Mouse (Mus musculus): ENCODE measurements at regions not wholly inside any gene's neighbourhood (a gene's known extent, or its start where the extent isn't known, plus 50 kb on each side); places are given as distances from the start of the nearest gene placed in this dataset.
"Not testable (repeated sequence)": the region's sequence is repeated elsewhere in the genome, so short reads cannot be mapped to it uniquely, and the experiment has no call there.

DNA sequence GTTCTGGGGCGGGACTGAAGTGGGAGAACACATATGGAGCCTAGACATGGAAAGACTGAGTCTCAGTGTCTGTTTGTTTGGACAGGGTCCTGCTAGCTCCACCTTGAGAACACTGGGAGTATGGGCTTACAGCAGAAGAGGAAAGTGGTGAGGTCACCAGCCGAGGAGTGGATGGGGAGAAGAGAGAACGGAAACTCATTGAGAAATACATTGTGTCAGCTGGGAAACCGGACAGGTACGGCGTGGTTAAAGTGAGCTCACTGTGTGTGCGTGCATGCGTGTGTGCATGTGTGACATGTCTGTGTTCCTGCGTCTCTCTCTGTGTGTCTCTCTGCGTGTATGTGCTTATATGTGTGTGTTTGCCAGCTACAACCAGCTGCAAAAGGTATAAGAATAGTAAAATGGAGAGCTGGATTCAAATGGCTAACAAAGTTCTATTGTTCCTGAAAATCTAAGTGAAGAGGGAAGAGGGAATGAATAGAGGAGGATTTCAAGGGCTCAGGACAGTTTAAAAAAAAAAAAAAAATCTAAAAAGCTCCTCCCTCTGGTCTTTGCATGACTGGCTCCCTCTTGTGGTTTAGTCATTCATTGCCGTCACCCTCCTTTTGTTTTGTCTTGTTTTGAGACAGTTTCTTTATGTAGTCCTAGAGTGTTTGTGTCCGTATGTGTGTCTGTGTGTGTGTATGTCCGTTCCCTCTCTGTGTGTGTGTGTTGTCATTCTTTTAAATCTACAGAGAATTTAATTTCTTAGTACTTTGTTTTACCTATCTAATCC, 52.0 kb upstream of the Ak4 start:
- Histone ChIP-seq H3K9me3 (replicated peaks) (no peaks in the 10 kb centered on the region), H3K4me2 (no peak overlapping the region), H3K27ac (replicated peaks) (no peak overlapping the region), H3K36me3 (replicated peaks) (no peaks in the 10 kb centered on the region), H3K4me3 (replicated peaks) (no peak overlapping the region), H3K27me3 (no peaks in the 10 kb centered on the region), H3K4me1 (replicated peaks) (no peaks in the 10 kb centered on the region), H3K9ac (no peak overlapping the region)
- no peak for ATAC-seq (ENCODE audit: insufficient read depth)
- whole genome bisulfite sequencing (ENCODE audit: insufficient replicate concordance): 48% methylated on average over 13 of the region's 13 CpGs

- WGBS (ENCODE audit: insufficient replicate concordance): 66% methylated on average over 3 of the region's 3 CpGs
- Histone ChIP-seq H3K27ac (replicated peaks) (no peak overlapping the region), H3K9me3 (replicated peaks) (no peaks in the 10 kb centered on the region), H3K4me1 (replicated peaks) (no peaks in the 10 kb centered on the region), H3K9ac (no peak overlapping the region), H3K36me3 (replicated peaks) (no peaks in the 10 kb centered on the region), H3K4me2 (no peak overlapping the region), H3K4me3 (replicated peaks) (no peak overlapping the region), H3K27me3 (no peaks in the 10 kb centered on the region)
- ATAC-seq (ENCODE audit: insufficient read depth): no peak
Observed at GRCm38 (mm10) chr4:101365299-101365698, 53.8 kb upstream of the Ak4 start.

DNA sequence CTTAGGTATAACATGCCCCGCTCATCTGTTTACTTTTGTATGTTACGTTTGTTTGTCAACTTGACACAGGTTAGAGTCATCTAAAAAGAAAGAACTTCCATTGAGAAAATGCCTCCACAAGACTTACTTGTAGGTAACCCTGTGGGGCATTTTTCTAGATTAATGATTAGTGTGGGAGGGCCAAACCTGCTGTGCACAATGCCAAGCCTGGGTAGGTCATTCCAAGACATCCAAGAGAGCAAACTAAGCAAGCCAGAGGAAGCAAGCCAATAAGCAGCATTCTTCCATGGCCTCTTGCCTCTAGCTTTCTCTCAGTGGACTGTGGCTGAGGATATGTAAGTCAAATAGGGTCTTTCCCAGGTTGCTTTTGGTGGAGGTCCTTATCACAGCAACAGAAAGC, 54.4 kb upstream of the Ak4 start:
- Histone ChIP-seq H3K4me3 (replicated peaks) (no peak overlapping the region), H3K27me3 (no peaks in the 10 kb centered on the region), H3K9me3 (replicated peaks) (no peaks in the 10 kb centered on the region), H3K9ac (no peak overlapping the region), H3K27ac (replicated peaks) (no peak overlapping the region), H3K36me3 (replicated peaks) (no peaks in the 10 kb centered on the region), H3K4me2 (no peak overlapping the region), H3K4me1 (replicated peaks) (no peaks in the 10 kb centered on the region)
- ATAC-seq (ENCODE audit: insufficient read depth): no peak
- 63% methylated on average over 2 of the region's 2 CpGs for WGBS (ENCODE audit: insufficient replicate concordance)

DNA sequence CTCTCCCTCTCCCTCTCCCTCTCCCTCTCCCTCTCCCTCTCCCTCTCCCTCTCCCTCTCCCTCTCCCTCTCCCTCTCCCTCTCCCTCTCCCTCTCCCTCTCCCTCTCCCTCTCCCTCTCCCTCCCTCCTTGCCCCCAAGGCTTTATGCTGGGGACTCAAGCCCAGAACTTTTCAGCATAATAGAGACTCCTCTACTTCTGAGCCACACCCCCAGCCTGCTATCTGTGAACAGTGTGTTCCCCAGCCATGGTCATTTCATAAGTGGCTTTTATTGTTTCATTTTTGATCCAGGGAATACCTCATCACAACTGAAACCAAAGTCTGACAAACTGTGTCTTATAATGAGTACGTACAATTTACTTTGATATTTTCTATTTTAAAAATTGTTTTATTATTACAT, 55.8 kb upstream of the Ak4 start:
- not testable (repeated sequence) for H3K4me2 ChIP-seq; H3K27me3 ChIP-seq; H3K36me3 ChIP-seq (replicated peaks); H3K9ac ChIP-seq; H3K27ac ChIP-seq (replicated peaks); ATAC-seq (ENCODE audit: insufficient read depth); H3K9me3 ChIP-seq (replicated peaks); H3K4me3 ChIP-seq (replicated peaks)
- 65% methylated on average over 1 of the region's 1 CpGs for WGBS (ENCODE audit: insufficient replicate concordance)
- peaks cover 11% of the 10 kb centered on the region for H3K4me1 ChIP-seq (replicated peaks)

- Histone ChIP-seq H3K4me1 (replicated peaks) (peaks cover 21% of the 10 kb centered on the region), H3K4me2 (no peak overlapping the region), H3K27ac (replicated peaks) (no peak overlapping the region), H3K4me3 (replicated peaks) (no peak overlapping the region), H3K9me3 (replicated peaks) (no peaks in the 10 kb centered on the region), H3K27me3 (0 out of 2 replicates have a peak, but pooled peaks cover 2% of the 10 kb centered on the region), H3K9ac (no peak overlapping the region), H3K36me3 (replicated peaks) (no peaks in the 10 kb centered on the region)
- ATAC-seq (ENCODE audit: insufficient read depth): no peak
- 70% methylated on average over 1 of the region's 1 CpGs for WGBS (ENCODE audit: insufficient replicate concordance)
Observed at GRCm38 (mm10) chr4:101361779-101362178, 57.3 kb upstream of the Ak4 start.

DNA sequence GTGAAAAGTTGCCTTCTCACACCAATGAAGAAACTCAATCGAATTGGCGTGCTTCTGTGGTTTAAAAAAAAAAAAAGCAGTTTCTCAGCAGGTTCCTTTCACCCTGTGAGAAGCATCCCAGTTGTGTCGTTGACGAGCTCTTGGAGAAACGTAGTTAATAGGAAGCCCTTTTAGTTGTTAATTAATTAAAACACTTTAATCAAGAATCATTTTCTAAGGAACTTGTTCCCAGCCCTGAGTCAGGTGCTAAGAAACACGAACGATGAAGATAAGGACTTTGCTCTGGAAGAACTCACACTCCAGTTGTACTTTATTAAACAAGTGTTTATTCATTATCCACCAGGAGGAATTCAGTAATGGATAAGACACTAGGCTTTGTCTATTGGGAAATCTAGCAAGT, 58.8 kb upstream of the Ak4 start:
- Histone ChIP-seq H3K27ac (replicated peaks) (no peak overlapping the region), H3K9me3 (replicated peaks) (no peaks in the 10 kb centered on the region), H3K4me1 (replicated peaks) (peaks cover 24% of the 10 kb centered on the region), H3K9ac (no peak overlapping the region), H3K4me3 (replicated peaks) (no peak overlapping the region), H3K4me2 (no peak overlapping the region), H3K36me3 (replicated peaks) (no peaks in the 10 kb centered on the region), H3K27me3 (peaks cover 14% of the 10 kb centered on the region)
- ATAC-seq (ENCODE audit: insufficient read depth): no peak
- 76% methylated on average over 7 of the region's 7 CpGs for WGBS (ENCODE audit: insufficient replicate concordance)

- H3K9ac ChIP-seq: no peak overlapping the region
- no peak overlapping the region for H3K4me3 ChIP-seq (replicated peaks)
- no peaks in the 10 kb centered on the region for H3K36me3 ChIP-seq (replicated peaks)
- 50% methylated on average over 5 of the region's 5 CpGs for WGBS (ENCODE audit: insufficient replicate concordance)
- peak overlapping the region; percentile 93; the same call in 1 of the 2 replicates for H3K4me2 ChIP-seq
- peaks cover 36% of the 10 kb centered on the region for H3K4me1 ChIP-seq (replicated peaks)
- no peaks in the 10 kb centered on the region for H3K9me3 ChIP-seq (replicated peaks)
- no peak overlapping the region; the same call in 1 of the 2 replicates for H3K27ac ChIP-seq (replicated peaks)
- H3K27me3 ChIP-seq: peaks cover 24% of the 10 kb centered on the region
- no peak for ATAC-seq (ENCODE audit: insufficient read depth)
Observed at GRCm38 (mm10) chr4:101359119-101359518, 60.0 kb upstream of the Ak4 start.

DNA sequence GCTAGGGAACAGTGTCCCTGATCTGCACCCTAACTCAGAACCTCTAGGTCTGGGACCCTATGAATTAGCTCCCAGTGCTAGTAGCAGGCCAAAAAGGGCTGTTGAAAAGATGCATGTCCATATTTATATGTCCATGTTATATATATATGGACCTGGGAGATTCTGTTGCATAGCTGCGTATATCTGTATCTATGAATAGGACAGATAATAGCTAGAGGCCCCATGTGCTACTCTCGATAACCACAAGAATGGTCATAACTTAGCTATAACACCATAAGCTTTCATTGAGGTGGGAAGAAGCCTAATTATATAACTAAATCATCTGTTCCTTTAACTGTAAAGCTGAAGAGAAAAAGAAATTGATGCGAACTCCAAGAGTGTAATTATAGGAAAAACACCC, 60.6 kb upstream of the Ak4 start:
- H3K4me1 ChIP-seq (replicated peaks): peaks cover 36% of the 10 kb centered on the region
- WGBS (ENCODE audit: insufficient replicate concordance): 47% methylated on average over 3 of the region's 3 CpGs
- ATAC-seq (ENCODE audit: insufficient read depth): peak; percentile 33; the same call in 1 of the 2 replicates
- H3K4me2 ChIP-seq: peak overlapping the region; percentile 93
- peak overlapping the region; percentile 14; the same call in 1 of the 2 replicates for H3K27ac ChIP-seq (replicated peaks)
- H3K36me3 ChIP-seq (replicated peaks): no peaks in the 10 kb centered on the region
- peaks cover 24% of the 10 kb centered on the region for H3K27me3 ChIP-seq
- H3K9ac ChIP-seq: no peak overlapping the region
- H3K9me3 ChIP-seq (replicated peaks): no peaks in the 10 kb centered on the region
- no peak overlapping the region for H3K4me3 ChIP-seq (replicated peaks)

GRCm38 (mm10) chr4:101357923-101358322, 61.2 kb upstream of the Ak4 start:
- 0 out of 2 replicates have a peak overlapping the region, but pooled peaks have one; percentile 56 for H3K9ac ChIP-seq
- H3K9me3 ChIP-seq (replicated peaks): no peaks in the 10 kb centered on the region
- H3K27me3 ChIP-seq: peaks cover 24% of the 10 kb centered on the region
- no peak for ATAC-seq (ENCODE audit: insufficient read depth)
- H3K27ac ChIP-seq (replicated peaks): peak overlapping the region; percentile 67; the same call in 1 of the 2 replicates
- 78% methylated on average over 8 of the region's 8 CpGs for WGBS (ENCODE audit: insufficient replicate concordance)
- no peaks in the 10 kb centered on the region for H3K36me3 ChIP-seq (replicated peaks)
- peak overlapping the region; percentile 93 for H3K4me2 ChIP-seq
- peak overlapping the region; percentile 74 for H3K4me3 ChIP-seq (replicated peaks)
- peaks cover 36% of the 10 kb centered on the region for H3K4me1 ChIP-seq (replicated peaks)

GRCm38 (mm10) chr4:101356954-101357891, 61.9 kb upstream of the Ak4 start:
- H3K4me2 ChIP-seq: peak overlapping the region; percentile 93
- no peaks in the 10 kb centered on the region for H3K36me3 ChIP-seq (replicated peaks)
- peaks cover 36% of the 10 kb centered on the region for H3K4me1 ChIP-seq (replicated peaks)
- H3K27ac ChIP-seq (replicated peaks): peak overlapping the region; percentile 67
- peak overlapping the region; percentile 56 for H3K9ac ChIP-seq
- 8% methylated on average over 31 of the region's 31 CpGs for WGBS (ENCODE audit: insufficient replicate concordance)
- no peak for ATAC-seq (ENCODE audit: insufficient read depth)
- peak overlapping the region; percentile 74 for H3K4me3 ChIP-seq (replicated peaks)
- no peaks in the 10 kb centered on the region for H3K9me3 ChIP-seq (replicated peaks)
- peaks cover 24% of the 10 kb centered on the region for H3K27me3 ChIP-seq
